Mouse (Mus musculus): ENCODE results near the gene Klrb1c.

DNA sequence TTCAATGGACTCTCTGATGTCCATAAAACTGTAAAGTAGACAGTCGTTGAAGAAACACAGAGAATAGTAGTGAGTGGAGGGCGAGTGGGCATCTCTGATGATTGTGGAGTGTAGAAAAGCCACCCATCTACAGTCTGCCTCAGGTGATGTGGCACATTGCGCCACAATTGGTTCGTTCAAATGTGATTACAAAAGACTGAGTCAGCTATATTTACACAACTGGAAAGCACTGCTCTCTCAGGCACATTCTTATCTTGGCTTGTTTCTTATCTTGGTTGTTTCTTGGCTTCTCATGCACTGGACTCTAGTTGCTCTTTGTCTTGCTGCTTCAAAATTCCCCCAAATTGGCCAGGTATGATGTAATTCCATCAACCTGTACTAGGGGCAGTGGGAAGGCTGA, 46.6 kb upstream of the Klrb1c start:
- TF ChIP-seq CTCF (IDR thresholded peaks at IDR 0.05; ENCODE audit: control insufficient read depth, insufficient read depth, insufficient replicate concordance, low read depth, low read length): no peak
- TF ChIP-seq POLR2A (IDR thresholded peaks at IDR 0.05; ENCODE audit: control insufficient read depth, low read depth, low read length): no peak
